Mouse (Mus musculus): ENCODE measurements around the gene Slc4a4. TPM values are rescaled to one million over a fixed set of nuclear protein-coding genes. Genes with fewer than 3 reads are reported as not detected.

Slc4a4 gene
- polyA plus RNA-seq, 1 experiment from 2014 or later, result 4.6 TPM

GRCm38 (mm10) chr5:89036147-89036546, 149.5 kb downstream of the Slc4a4 start:
- Histone ChIP-seq H3K36me3 (ENCODE audit: control insufficient read depth, insufficient read depth) (no peaks in the 10 kb centered on the region), H3K27ac (ENCODE audit: low read depth, low read length) (no peak overlapping the region), H3K9me3 (ENCODE audit: control insufficient read depth) (no peaks in the 10 kb centered on the region), H3K27me3 (replicated peaks; ENCODE audit: control insufficient read depth, insufficient read depth, low read length) (no peaks in the 10 kb centered on the region), H3K4me3 (ENCODE audit: low read depth, low read length) (no peak overlapping the region), H3K4me2 (replicated peaks; ENCODE audit: low read depth) (no peak overlapping the region), H3K4me1 (replicated peaks; ENCODE audit: control insufficient read depth, insufficient read depth, low read length) (no peaks in the 10 kb centered on the region), H3K9ac (ENCODE audit: low read depth, low read length) (no peak overlapping the region)
- no peak for TF ChIP-seq CTCF (IDR thresholded peaks at IDR 0.05; ENCODE audit: low read depth)
- ATAC-seq, result no peak
- WGBS, result 42% methylated on average over 5 of the region's 5 CpGs

GRCm38 (mm10) chr5:89040814-89041213, 154.2 kb downstream of the Slc4a4 start:
- H3K9me3 ChIP-seq (ENCODE audit: control insufficient read depth), result no peaks in the 10 kb centered on the region
- 78% methylated on average over 3 of the region's 3 CpGs for WGBS
- no peak overlapping the region for H3K4me2 ChIP-seq (replicated peaks; ENCODE audit: low read depth)
- no peak overlapping the region for H3K4me3 ChIP-seq (ENCODE audit: low read depth, low read length)
- TF ChIP-seq CTCF (IDR thresholded peaks at IDR 0.05; ENCODE audit: low read depth), result no peak
- no peak overlapping the region for H3K9ac ChIP-seq (ENCODE audit: low read depth, low read length)
- no peaks in the 10 kb centered on the region for H3K27me3 ChIP-seq (replicated peaks; ENCODE audit: control insufficient read depth, insufficient read depth, low read length)
- H3K27ac ChIP-seq (ENCODE audit: low read depth, low read length), result no peak overlapping the region
- no peak for ATAC-seq
- H3K36me3 ChIP-seq (ENCODE audit: control insufficient read depth, insufficient read depth), result no peaks in the 10 kb centered on the region
- H3K4me1 ChIP-seq (replicated peaks; ENCODE audit: control insufficient read depth, insufficient read depth, low read length), result no peaks in the 10 kb centered on the region

GRCm38 (mm10) chr5:89043846-89044245, 157.2 kb downstream of the Slc4a4 start:
- no peak overlapping the region for H3K4me3 ChIP-seq (ENCODE audit: low read depth, low read length)
- no peak for ATAC-seq
- TF ChIP-seq CTCF (IDR thresholded peaks at IDR 0.05; ENCODE audit: low read depth), result no peak
- H3K9ac ChIP-seq (ENCODE audit: low read depth, low read length), result no peak overlapping the region
- H3K27me3 ChIP-seq (replicated peaks; ENCODE audit: control insufficient read depth, insufficient read depth, low read length), result no peaks in the 10 kb centered on the region
- no peaks in the 10 kb centered on the region for H3K4me1 ChIP-seq (replicated peaks; ENCODE audit: control insufficient read depth, insufficient read depth, low read length)
- no peaks in the 10 kb centered on the region for H3K9me3 ChIP-seq (ENCODE audit: control insufficient read depth)
- no peak overlapping the region for H3K4me2 ChIP-seq (replicated peaks; ENCODE audit: low read depth)
- no peaks in the 10 kb centered on the region for H3K36me3 ChIP-seq (ENCODE audit: control insufficient read depth, insufficient read depth)
- WGBS, result 48% methylated on average over 5 of the region's 5 CpGs
- H3K27ac ChIP-seq (ENCODE audit: low read depth, low read length), result no peak overlapping the region

- no peak overlapping the region for H3K9ac ChIP-seq (ENCODE audit: low read depth, low read length)
- no peak for ATAC-seq
- no peaks in the 10 kb centered on the region for H3K36me3 ChIP-seq (ENCODE audit: control insufficient read depth, insufficient read depth)
- H3K4me3 ChIP-seq (ENCODE audit: low read depth, low read length), result no peak overlapping the region
- H3K4me2 ChIP-seq (replicated peaks; ENCODE audit: low read depth), result no peak overlapping the region
- 76% methylated on average over 5 of the region's 5 CpGs for WGBS
- no peak overlapping the region for H3K27ac ChIP-seq (ENCODE audit: low read depth, low read length)
- H3K27me3 ChIP-seq (replicated peaks; ENCODE audit: control insufficient read depth, insufficient read depth, low read length), result no peaks in the 10 kb centered on the region
- no peaks in the 10 kb centered on the region for H3K4me1 ChIP-seq (replicated peaks; ENCODE audit: control insufficient read depth, insufficient read depth, low read length)
- no peak for TF ChIP-seq CTCF (IDR thresholded peaks at IDR 0.05; ENCODE audit: low read depth)
- H3K9me3 ChIP-seq (ENCODE audit: control insufficient read depth), result no peaks in the 10 kb centered on the region
Measured at GRCm38 (mm10) chr5:89044801-89045200, 158.2 kb downstream of the Slc4a4 start.

GRCm38 (mm10) chr5:89051577-89051976, 165.0 kb downstream of the Slc4a4 start:
- TF ChIP-seq CTCF (IDR thresholded peaks at IDR 0.05; ENCODE audit: low read depth), result no peak
- Histone ChIP-seq H3K27me3 (replicated peaks; ENCODE audit: control insufficient read depth, insufficient read depth, low read length) (no peaks in the 10 kb centered on the region), H3K36me3 (ENCODE audit: control insufficient read depth, insufficient read depth) (no peaks in the 10 kb centered on the region), H3K9me3 (ENCODE audit: control insufficient read depth) (no peaks in the 10 kb centered on the region), H3K27ac (ENCODE audit: low read depth, low read length) (no peak overlapping the region), H3K9ac (ENCODE audit: low read depth, low read length) (no peak overlapping the region), H3K4me1 (replicated peaks; ENCODE audit: control insufficient read depth, insufficient read depth, low read length) (no peaks in the 10 kb centered on the region), H3K4me3 (ENCODE audit: low read depth, low read length) (no peak overlapping the region), H3K4me2 (replicated peaks; ENCODE audit: low read depth) (no peak overlapping the region)
- no peak for ATAC-seq
- 80% methylated on average over 5 of the region's 5 CpGs for WGBS

- H3K4me3 ChIP-seq (ENCODE audit: low read depth, low read length), result no peak overlapping the region
- TF ChIP-seq CTCF (IDR thresholded peaks at IDR 0.05; ENCODE audit: low read depth), result no peak
- ATAC-seq, result no peak
- H3K27me3 ChIP-seq (replicated peaks; ENCODE audit: control insufficient read depth, insufficient read depth, low read length), result no peaks in the 10 kb centered on the region
- no peaks in the 10 kb centered on the region for H3K9me3 ChIP-seq (ENCODE audit: control insufficient read depth)
- no peaks in the 10 kb centered on the region for H3K36me3 ChIP-seq (ENCODE audit: control insufficient read depth, insufficient read depth)
- H3K4me1 ChIP-seq (replicated peaks; ENCODE audit: control insufficient read depth, insufficient read depth, low read length), result no peaks in the 10 kb centered on the region
- no peak overlapping the region for H3K4me2 ChIP-seq (replicated peaks; ENCODE audit: low read depth)
- H3K27ac ChIP-seq (ENCODE audit: low read depth, low read length), result no peak overlapping the region
- WGBS, result 96% methylated on average over 5 of the region's 5 CpGs
- H3K9ac ChIP-seq (ENCODE audit: low read depth, low read length), result no peak overlapping the region
Measured at GRCm38 (mm10) chr5:89052230-89052629, 165.6 kb downstream of the Slc4a4 start.

GRCm38 (mm10) chr5:89055656-89056055, 169.0 kb downstream of the Slc4a4 start:
- Histone ChIP-seq H3K4me3 (ENCODE audit: low read depth, low read length) (no peak overlapping the region), H3K4me1 (replicated peaks; ENCODE audit: control insufficient read depth, insufficient read depth, low read length) (no peaks in the 10 kb centered on the region), H3K9ac (ENCODE audit: low read depth, low read length) (no peak overlapping the region), H3K9me3 (ENCODE audit: control insufficient read depth) (no peaks in the 10 kb centered on the region), H3K4me2 (replicated peaks; ENCODE audit: low read depth) (no peak overlapping the region), H3K27me3 (replicated peaks; ENCODE audit: control insufficient read depth, insufficient read depth, low read length) (no peaks in the 10 kb centered on the region), H3K36me3 (ENCODE audit: control insufficient read depth, insufficient read depth) (no peaks in the 10 kb centered on the region), H3K27ac (ENCODE audit: low read depth, low read length) (no peak overlapping the region)
- no peak for TF ChIP-seq CTCF (IDR thresholded peaks at IDR 0.05; ENCODE audit: low read depth)
- 90% methylated on average over 3 of the region's 3 CpGs for WGBS
- ATAC-seq, result no peak
